Mouse (Mus musculus) forebrain, embryonic 11.5 days (tissue): ENCODE measurements around the gene Ccdc102a. TPM values are rescaled to one million over a fixed set of nuclear protein-coding genes. Genes with fewer than 3 reads are reported as not detected.

Source experiments
- ATAC-seq: fragments of 200-750 bp; cut with Nextera tagmentation; replicated peaks from 2 replicates; pipeline ENCODE4 v1.8.0; 2017; ENCODE audit warnings: moderate TSS enrichment; ENCODE audit not compliant: low FRiP score
- DNase-seq: peaks from one replicate; pipeline ENCODE4 v3.0.0-alpha.2; 2017; ENCODE audit warnings: low spot score
- H3K27ac ChIP-seq: fragments of 300-500 bp; sonication (generic); 2 replicates; pipeline ENCODE4 v1.5.1; 2014; ENCODE audit warnings: low read depth, low read length
- H3K27me3 ChIP-seq: fragments of 300-500 bp; sonication (generic); 2 replicates; pipeline ENCODE4 v1.6.1; 2014; ENCODE audit warnings: mild to moderate bottlenecking, low read length, mixed read lengths; ENCODE audit not compliant: control insufficient read depth, insufficient read depth
- H3K36me3 ChIP-seq: fragments of 300-500 bp; sonication (generic); 2 replicates; pipeline ENCODE4 v1.6.1; 2014; ENCODE audit warnings: mild to moderate bottlenecking, low read length, moderate library complexity, mixed read lengths; ENCODE audit not compliant: control insufficient read depth, insufficient read depth
- H3K4me1 ChIP-seq: fragments of 300-500 bp; sonication (generic); replicated peaks from 2 replicates; pipeline ENCODE4 v1.6.1; 2014; ENCODE audit warnings: low read length, mixed read lengths; ENCODE audit not compliant: control insufficient read depth, insufficient read depth
- H3K4me2 ChIP-seq: fragments of 300-500 bp; sonication (generic); 2 replicates; pipeline ENCODE4 v1.6.1; 2014; ENCODE audit warnings: low read depth, mild to moderate bottlenecking, low read length, moderate library complexity, mixed read lengths; ENCODE audit not compliant: severe bottlenecking
- H3K4me3 ChIP-seq: fragments of 300-500 bp; sonication (generic); 2 replicates; pipeline ENCODE4 v1.5.1; 2014; ENCODE audit warnings: low read depth, low read length
- H3K9ac ChIP-seq: fragments of 300-500 bp; sonication (generic); 2 replicates; pipeline ENCODE4 v1.6.1; 2014; ENCODE audit warnings: low read length
- H3K9me3 ChIP-seq: fragments of 300-500 bp; sonication (generic); 2 replicates; pipeline ENCODE4 v1.6.1; 2016; ENCODE audit warnings: low read length, mixed read lengths; ENCODE audit not compliant: control insufficient read depth
- WGBS: fragments of 180-500 bp; shearing (Covaris S2); extraction: QIAGEN DNeasy Blood & Tissue Kit; methylation state at CpG from one replicate; pipeline ENCODE4 v1.1.7; 2014; 5-methylcytosine and 5-hydroxymethylcytosine counted together
- polyA plus RNA-seq: library from polyadenylated mRNA; unstranded; fragments of >200 nt; fragmentation: Nextera tagmentation; extraction: Ambion mirVana; gene quantifications from 2 replicates; pipeline ENCODE4 v1.2.1, GENCODE M21; 2014

The Ccdc102a gene
- polyA plus RNA-seq, 1 experiment from 2014 or later, result 18.8 TPM

- peak overlapping the region; percentile 98 for H3K4me2 ChIP-seq
- DNase-seq (peak; percentile 62), ATAC-seq (no peak)
- peaks cover 18% of the 10 kb centered on the region; the same call in 1 of the 2 replicates for H3K4me1 ChIP-seq
- peaks cover 15% of the 10 kb centered on the region for H3K27me3 ChIP-seq
- H3K36me3 ChIP-seq, result no peaks in the 10 kb centered on the region
- no peak overlapping the region for H3K27ac ChIP-seq
- H3K9me3 ChIP-seq, result no peaks in the 10 kb centered on the region
- 17% methylated on average over 17 of the region's 17 CpGs for WGBS
- H3K4me3 ChIP-seq, result peak overlapping the region; percentile 57
- peak overlapping the region; percentile 51 for H3K9ac ChIP-seq
These were observed 42.6 kb downstream of the Ccdc102a start for GRCm38 (mm10) chr8:94875096-94875870.

GRCm38 (mm10) chr8:94874358-94874757 is 43.5 kb downstream of the Ccdc102a start:
- 15% methylated on average over 6 of the region's 6 CpGs for WGBS
- Histone ChIP-seq H3K9ac (no peak overlapping the region), H3K36me3 (no peaks in the 10 kb centered on the region), H3K4me2 (peak overlapping the region; percentile 98; the same call in 1 of the 2 replicates), H3K4me1 (peaks cover 18% of the 10 kb centered on the region; the same call in 1 of the 2 replicates), H3K9me3 (no peaks in the 10 kb centered on the region), H3K27ac (no peak overlapping the region), H3K4me3 (no peak overlapping the region), H3K27me3 (peaks cover 15% of the 10 kb centered on the region)
- peak; percentile 82 for DNase-seq
- no peak for ATAC-seq

- Histone ChIP-seq H3K9ac (no peak overlapping the region), H3K4me2 (no peak overlapping the region), H3K4me3 (no peak overlapping the region), H3K9me3 (no peaks in the 10 kb centered on the region), H3K27ac (no peak overlapping the region), H3K27me3 (peaks cover 15% of the 10 kb centered on the region), H3K4me1 (peaks cover 22% of the 10 kb centered on the region; the same call in 1 of the 2 replicates), H3K36me3 (no peaks in the 10 kb centered on the region)
- 71% methylated on average over 2 of the region's 2 CpGs for WGBS
- no peak for DNase-seq
- no peak for ATAC-seq
These were observed 45.3 kb downstream of the Ccdc102a start for GRCm38 (mm10) chr8:94872576-94872975.

GRCm38 (mm10) chr8:94872156-94872555 is 45.7 kb downstream of the Ccdc102a start:
- Histone ChIP-seq H3K36me3 (no peaks in the 10 kb centered on the region), H3K4me3 (no peak overlapping the region), H3K9me3 (no peaks in the 10 kb centered on the region), H3K4me1 (peaks cover 22% of the 10 kb centered on the region; the same call in 1 of the 2 replicates), H3K9ac (0 out of 2 replicates have a peak overlapping the region, but pooled peaks have one; percentile 27), H3K4me2 (no peak overlapping the region), H3K27me3 (peaks cover 15% of the 10 kb centered on the region), H3K27ac (peak overlapping the region; percentile 31; the same call in 1 of the 2 replicates)
- peak; percentile 61 for DNase-seq
- 43% methylated on average over 3 of the region's 3 CpGs for WGBS
- no peak for ATAC-seq

GRCm38 (mm10) chr8:94871108-94871894 is 46.6 kb downstream of the Ccdc102a start:
- Histone ChIP-seq H3K27ac (0 out of 2 replicates have a peak overlapping the region, but pooled peaks have one; percentile 31), H3K36me3 (no peaks in the 10 kb centered on the region; the same call in 1 of the 2 replicates), H3K4me3 (peak overlapping the region; percentile 37), H3K27me3 (peaks cover 15% of the 10 kb centered on the region), H3K4me1 (peaks cover 22% of the 10 kb centered on the region; the same call in 1 of the 2 replicates), H3K9ac (peak overlapping the region; percentile 57), H3K9me3 (no peaks in the 10 kb centered on the region), H3K4me2 (peak overlapping the region; percentile 76)
- 6% methylated on average over 7 of the region's 7 CpGs for WGBS
- DNase-seq (peak; percentile 74), ATAC-seq (peak; percentile 59)

- Histone ChIP-seq H3K27ac (no peak overlapping the region), H3K4me3 (peak overlapping the region; percentile 37), H3K4me1 (peaks cover 20% of the 10 kb centered on the region; the same call in 1 of the 2 replicates), H3K4me2 (peak overlapping the region; percentile 76), H3K9ac (peak overlapping the region; percentile 57), H3K27me3 (peaks cover 14% of the 10 kb centered on the region), H3K9me3 (no peaks in the 10 kb centered on the region), H3K36me3 (no peaks in the 10 kb centered on the region; the same call in 1 of the 2 replicates)
- ATAC-seq (peak; percentile 9; the same call in 1 of the 2 replicates), DNase-seq (peak; percentile 58)
- WGBS, result 1% methylated on average over 20 of the region's 22 CpGs
These were observed 47.3 kb downstream of the Ccdc102a start for GRCm38 (mm10) chr8:94870474-94871107.

GRCm38 (mm10) chr8:94870003-94870402 is 47.9 kb downstream of the Ccdc102a start:
- peaks cover 16% of the 10 kb centered on the region; the same call in 1 of the 2 replicates for H3K4me1 ChIP-seq
- no peak for DNase-seq
- peaks cover 8% of the 10 kb centered on the region for H3K27me3 ChIP-seq
- H3K4me2 ChIP-seq, result peak overlapping the region; percentile 76
- H3K27ac ChIP-seq, result no peak overlapping the region
- WGBS, result 8% methylated on average over 4 of the region's 4 CpGs
- H3K36me3 ChIP-seq, result no peaks in the 10 kb centered on the region; the same call in 1 of the 2 replicates
- no peak for ATAC-seq
- H3K9ac ChIP-seq, result no peak overlapping the region; the same call in 1 of the 2 replicates
- H3K9me3 ChIP-seq, result no peaks in the 10 kb centered on the region
- H3K4me3 ChIP-seq, result peak overlapping the region; percentile 37; the same call in 1 of the 2 replicates

- Histone ChIP-seq H3K9ac (no peak overlapping the region; the same call in 1 of the 2 replicates), H3K4me3 (no peak overlapping the region), H3K4me1 (peaks cover 15% of the 10 kb centered on the region; the same call in 1 of the 2 replicates), H3K36me3 (no peaks in the 10 kb centered on the region; the same call in 1 of the 2 replicates), H3K27me3 (peaks cover 2% of the 10 kb centered on the region; the same call in 1 of the 2 replicates), H3K9me3 (no peaks in the 10 kb centered on the region), H3K4me2 (no peak overlapping the region), H3K27ac (no peak overlapping the region)
- DNase-seq (peak; percentile 38), ATAC-seq (no peak)
- WGBS, result 47% methylated on average over 7 of the region's 7 CpGs
These were observed 48.8 kb downstream of the Ccdc102a start for GRCm38 (mm10) chr8:94869146-94869545.
